Mouse (Mus musculus) hindbrain, embryonic 10.5 days (tissue): ENCODE measurements around the gene Tmem95. TPM values are rescaled to one million over a fixed set of nuclear protein-coding genes. Genes with fewer than 3 reads are reported as not detected.

Experiments
- polyA plus RNA-seq: library from polyadenylated mRNA; unstranded; fragments of >200 nt; fragmentation: Nextera tagmentation; extraction: Ambion mirVana; gene quantifications from 2 replicates; pipeline ENCODE4 v1.2.1, GENCODE M21; 2016

Gene Tmem95
- polyA plus RNA-seq, 1 experiment from 2014 or later = not detected

Other genes with a start within 250 kb of the Tmem95 start
- gene Fxr2, start 245.0 kb downstream of the Tmem95 start, polyA plus RNA-seq = 37.9 and 47.4 TPM in 2 replicates
- gene Sox15, start 222.7 kb downstream of the Tmem95 start, polyA plus RNA-seq = 0.37 TPM in 1 of 2 replicates, not detected in the other
- gene Mpdu1, start 215.4 kb downstream of the Tmem95 start, polyA plus RNA-seq = 80.6 and 88.3 TPM in 2 replicates
- gene Cd68, start 211.9 kb downstream of the Tmem95 start, polyA plus RNA-seq = 7.2 and 8.7 TPM in 2 replicates
- 740 and 935 TPM in 2 replicates for gene Eif4a1, start 205.6 kb downstream of the Tmem95 start, polyA plus RNA-seq
- gene Senp3, start 195.9 kb downstream of the Tmem95 start, polyA plus RNA-seq = 116 and 122 TPM in 2 replicates
- 0.14 and 0.30 TPM in 2 replicates for gene Tnfsf13, start 192.2 kb downstream of the Tmem95 start, polyA plus RNA-seq
- 2.2 and 2.3 TPM in 2 replicates for gene Tnfsf12, start 182.2 kb downstream of the Tmem95 start, polyA plus RNA-seq
- gene Tnfsfm13, start 181.9 kb downstream of the Tmem95 start, polyA plus RNA-seq = 0.82 and 0.85 TPM in 2 replicates
- gene Polr2a, start 119.4 kb downstream of the Tmem95 start, polyA plus RNA-seq = 31.1 and 37.9 TPM in 2 replicates
- 0.50 TPM in 1 of 2 replicates, not detected in the other for gene Slc35g3, start 116.0 kb downstream of the Tmem95 start, polyA plus RNA-seq
- 0.80 and 1.2 TPM in 2 replicates for gene Zbtb4, start 112.1 kb downstream of the Tmem95 start, polyA plus RNA-seq
- 1.6 and 2.2 TPM in 2 replicates for gene Chrnb1, start 82.1 kb downstream of the Tmem95 start, polyA plus RNA-seq
- 0.76 and 1.8 TPM in 2 replicates for gene Fgf11, start 76.2 kb downstream of the Tmem95 start, polyA plus RNA-seq
- gene Tmem102, start 72.4 kb downstream of the Tmem95 start, polyA plus RNA-seq = 1.3 and 1.5 TPM in 2 replicates
- gene Gm39566, start 62.7 kb downstream of the Tmem95 start, polyA plus RNA-seq = not detected in 2 replicates
- not detected in 2 replicates for gene Spem2, start 59.6 kb downstream of the Tmem95 start, polyA plus RNA-seq
- 0.34 TPM in 1 of 2 replicates, not detected in the other for gene Spem1, start 55.8 kb downstream of the Tmem95 start, polyA plus RNA-seq
- 5.8 and 9.1 TPM in 2 replicates for gene Nlgn2, start 40.2 kb downstream of the Tmem95 start, polyA plus RNA-seq
- 312 and 362 TPM in 2 replicates for gene Tmem256, start 39.5 kb downstream of the Tmem95 start, polyA plus RNA-seq
- 85.3 and 88.7 TPM in 2 replicates for gene Plscr3, start 31.6 kb downstream of the Tmem95 start, polyA plus RNA-seq
- 0.77 and 1.7 TPM in 2 replicates for gene Tnk1, start 19.3 kb downstream of the Tmem95 start, polyA plus RNA-seq
- gene Kctd11, start 3.4 kb upstream of the Tmem95 start, polyA plus RNA-seq = 5.2 and 6.8 TPM in 2 replicates
- gene Acap1, start 17.5 kb upstream of the Tmem95 start, polyA plus RNA-seq = 1.2 and 1.4 TPM in 2 replicates
- gene 2810408A11Rik, start 23.0 kb upstream of the Tmem95 start, polyA plus RNA-seq = 11.4 and 15.2 TPM in 2 replicates
- 12.5 and 13.4 TPM in 2 replicates for gene Neurl4, start 23.1 kb upstream of the Tmem95 start, polyA plus RNA-seq
- gene Gps2, start 35.9 kb upstream of the Tmem95 start, polyA plus RNA-seq = 96.8 and 105 TPM in 2 replicates
- 2,350 and 2,667 TPM in 2 replicates for gene Eif5a, start 43.9 kb upstream of the Tmem95 start, polyA plus RNA-seq
- gene Ybx2, start 57.8 kb upstream of the Tmem95 start, polyA plus RNA-seq = 2.8 and 2.9 TPM in 2 replicates
- gene Slc2a4, start 70.2 kb upstream of the Tmem95 start, polyA plus RNA-seq = 11.0 and 13.0 TPM in 2 replicates
- 14.6 and 37.6 TPM in 2 replicates for gene Cldn7, start 86.8 kb upstream of the Tmem95 start, polyA plus RNA-seq
- gene Ctdnep1, start 103.1 kb upstream of the Tmem95 start, polyA plus RNA-seq = 22.6 and 25.7 TPM in 2 replicates
- gene Elp5, start 104.5 kb upstream of the Tmem95 start, polyA plus RNA-seq = 156 and 167 TPM in 2 replicates
- 421 and 580 TPM in 2 replicates for gene Gabarap, start 113.1 kb upstream of the Tmem95 start, polyA plus RNA-seq
- 93.7 and 98.1 TPM in 2 replicates for gene Phf23, start 117.8 kb upstream of the Tmem95 start, polyA plus RNA-seq
- gene Dvl2, start 122.6 kb upstream of the Tmem95 start, polyA plus RNA-seq = 50.3 and 51.8 TPM in 2 replicates
- gene Acadvl, start 137.4 kb upstream of the Tmem95 start, polyA plus RNA-seq = 44.9 and 51.7 TPM in 2 replicates
- gene Dlg4, start 138.9 kb upstream of the Tmem95 start, polyA plus RNA-seq = 16.4 and 19.9 TPM in 2 replicates
- 0.68 and 1.3 TPM in 2 replicates for gene Asgr1, start 176.1 kb upstream of the Tmem95 start, polyA plus RNA-seq
- gene Asgr2, start 214.6 kb upstream of the Tmem95 start, polyA plus RNA-seq = 0.51 TPM in 1 of 2 replicates, not detected in the other